Mouse (Mus musculus) hindlimb bud, embryonic 11.5 days (tissue): Measurements from ENCODE around the gene Nop53.
A peak's percentile ranks its signal among the peaks of the same experiment; 100 is the strongest.
"Not testable (repeated sequence)": the region's sequence is repeated elsewhere in the genome, so short reads cannot be mapped to it uniquely, and the experiment has no call there.

Source experiments
- DNase-seq: peaks from one replicate; pipeline ENCODE4 v3.0.0-alpha.2; 2012; ENCODE audit warnings: low read depth, low spot score; ENCODE audit errors: extremely low spot score

Nop53 gene

DNA sequence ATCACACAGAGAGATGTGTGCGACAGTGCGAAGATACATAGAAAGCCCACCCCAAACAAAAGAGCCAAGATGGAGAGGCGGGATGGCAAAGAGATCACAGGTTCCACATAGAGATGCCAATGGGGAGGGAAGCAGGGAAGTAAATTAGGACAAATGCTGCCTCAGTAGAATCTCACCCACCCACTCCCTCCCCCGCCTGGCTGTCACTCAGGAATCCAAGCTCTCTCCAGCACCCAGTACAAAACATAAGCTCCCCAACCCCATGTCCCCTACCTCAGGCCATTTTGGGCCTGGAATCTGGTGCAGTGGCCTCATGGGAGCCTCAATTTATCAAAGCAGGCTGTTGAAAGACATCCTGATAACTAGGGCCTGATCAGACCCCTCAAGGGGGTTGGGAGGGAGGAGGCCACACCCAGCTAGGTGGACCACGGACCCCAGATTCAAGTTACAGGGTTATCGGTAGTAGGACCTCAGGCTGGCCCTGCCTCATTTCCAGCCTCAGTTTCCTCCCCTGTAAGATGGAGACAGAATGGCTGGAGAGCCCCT is 25.2 kb downstream of the Nop53 start:
- DNase-seq, result no peak

DNA sequence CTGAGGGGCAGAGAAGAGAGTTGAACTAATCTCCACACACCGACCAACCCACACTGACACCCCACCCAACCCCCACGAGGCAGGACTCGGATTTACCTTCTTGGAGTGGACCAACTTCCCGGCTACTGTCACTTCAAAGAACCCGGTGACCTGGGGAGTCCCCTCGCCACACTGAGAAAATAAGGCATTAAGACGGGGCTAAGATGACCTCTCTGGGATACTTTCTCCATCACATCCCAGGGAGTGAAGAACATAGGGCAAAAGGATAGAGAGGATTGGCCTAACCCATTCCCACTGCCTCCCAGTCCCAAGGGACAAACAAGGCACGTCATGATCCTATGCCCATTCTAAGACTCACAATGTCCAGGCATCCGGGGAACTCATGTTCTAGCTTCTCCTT is 25.9 kb downstream of the Nop53 start:
- no peak for DNase-seq

DNA sequence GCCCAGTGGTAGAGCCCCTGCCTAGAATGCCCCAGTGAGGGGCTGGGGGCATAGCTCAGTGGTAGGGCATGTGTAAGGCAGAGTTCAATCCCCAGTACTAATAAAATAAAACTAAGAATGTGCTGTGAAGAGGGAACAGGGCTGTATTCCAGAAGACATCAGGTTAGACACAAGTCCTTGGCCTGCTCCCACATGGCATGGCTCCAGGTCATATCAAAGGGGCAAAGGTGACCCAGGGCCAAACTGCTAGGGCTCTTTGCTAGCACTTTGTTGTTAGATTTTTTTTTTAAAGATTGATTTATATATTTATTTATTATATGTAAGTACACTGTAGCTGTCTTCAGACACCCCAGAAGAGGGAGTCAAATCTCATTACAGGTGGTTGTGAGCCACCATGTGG is 27.5 kb downstream of the Nop53 start:
- no peak for DNase-seq

DNA sequence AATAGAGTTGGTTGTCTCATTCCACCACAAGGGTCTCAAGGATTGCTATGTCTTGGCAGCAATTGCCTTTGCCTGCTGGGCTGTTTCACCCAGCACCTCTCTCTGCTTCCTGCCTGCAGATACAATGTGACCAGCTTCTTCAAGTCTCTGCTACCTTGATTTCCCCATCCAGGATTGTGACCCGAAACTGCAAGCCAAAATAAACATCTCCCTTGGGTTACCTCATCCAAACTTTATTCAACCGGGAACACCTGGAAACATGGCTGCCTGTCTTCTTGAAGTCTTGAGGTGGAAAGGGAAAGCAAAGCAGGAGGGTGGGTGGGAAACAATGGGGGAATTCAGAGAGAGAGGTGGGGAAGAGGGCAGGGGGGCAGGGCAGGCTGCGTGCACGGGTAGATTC is 28.9 kb downstream of the Nop53 start:
- no peak for DNase-seq

DNA sequence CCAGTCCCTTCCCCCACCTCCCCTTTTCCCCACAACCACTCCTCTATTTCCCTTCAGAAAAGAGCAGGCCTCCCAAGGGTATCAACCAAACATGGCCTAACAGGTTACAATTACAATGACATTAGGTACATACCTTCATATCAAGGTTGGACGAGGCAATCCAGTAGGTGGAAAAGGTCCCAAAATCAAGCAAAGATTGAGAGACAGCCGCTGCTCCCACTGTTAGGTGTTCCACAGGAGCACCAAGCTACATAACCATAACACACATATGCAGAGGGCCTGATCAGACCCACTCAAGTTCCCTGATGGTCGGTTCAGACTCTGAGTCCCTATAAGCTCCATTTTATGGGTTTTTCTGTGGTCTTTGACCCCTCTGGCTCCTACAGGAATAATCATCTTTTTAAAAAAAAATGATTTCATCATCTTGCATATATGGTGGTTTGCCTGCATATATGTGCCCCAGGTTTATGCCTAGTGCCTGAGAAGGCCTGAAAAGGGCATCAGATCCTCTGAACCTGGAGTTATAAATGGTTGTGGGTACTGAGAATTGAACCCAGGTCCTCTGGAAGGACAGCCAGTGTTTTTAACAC is 29.6 kb downstream of the Nop53 start:
- DNase-seq, result no peak

DNA sequence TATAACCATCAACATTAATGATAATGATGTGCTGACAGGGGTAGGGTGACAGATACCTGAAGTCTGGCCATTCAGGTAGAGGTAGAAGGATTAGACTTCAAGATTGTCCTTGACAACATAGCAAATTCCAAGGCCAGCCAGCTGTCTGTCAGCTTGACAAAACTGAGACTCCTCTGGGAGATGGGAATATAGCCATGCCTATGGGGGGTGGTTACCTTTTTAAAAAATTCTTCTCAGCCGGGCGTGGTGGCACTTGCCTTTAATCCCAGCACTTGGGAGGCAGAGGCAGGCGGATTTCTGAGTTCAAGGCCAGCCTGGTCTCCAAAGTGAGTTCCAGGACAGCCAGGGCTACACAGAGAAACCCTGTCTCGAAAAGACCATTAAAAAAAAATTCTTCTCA is 30.2 kb downstream of the Nop53 start:
- not testable (repeated sequence) for DNase-seq

DNA sequence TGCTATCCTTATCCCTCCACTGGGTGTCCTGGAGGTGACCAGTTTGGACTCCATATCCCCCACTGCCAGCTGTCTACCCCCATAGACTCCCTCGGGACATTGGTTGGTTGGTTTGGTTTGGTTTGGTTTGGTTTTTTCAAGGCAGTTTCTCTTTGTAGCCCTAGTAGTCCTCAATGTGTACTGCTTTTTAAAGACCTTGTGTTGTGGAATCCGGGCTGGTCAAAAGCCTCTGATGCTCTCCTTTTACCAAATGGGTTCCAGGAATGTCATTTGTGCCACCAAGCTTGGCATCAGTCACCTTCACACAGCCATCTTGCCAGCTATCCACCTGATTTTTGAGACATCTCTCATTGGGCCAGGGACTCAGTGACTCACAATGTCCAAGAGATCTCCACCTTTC is 31.1 kb downstream of the Nop53 start:
- no peak for DNase-seq

DNA sequence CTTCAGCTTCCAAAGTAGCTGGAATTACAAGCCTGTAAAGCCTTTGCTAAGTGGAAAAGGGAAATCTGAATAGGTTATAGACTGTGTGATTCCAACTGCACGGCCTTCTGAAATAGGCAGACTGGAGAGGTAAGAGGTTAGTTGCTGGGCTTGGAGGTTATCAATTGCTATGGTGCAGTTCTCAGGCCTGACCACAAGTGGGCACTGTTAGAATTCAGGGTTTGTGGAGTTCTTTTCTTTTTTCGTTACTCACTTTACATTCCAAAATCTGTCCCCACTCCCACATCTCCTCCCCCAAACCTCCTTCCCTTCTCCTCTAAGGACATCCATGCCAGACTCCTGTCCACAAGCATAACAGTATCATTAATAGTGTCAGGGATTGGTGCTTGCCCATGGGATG is 31.6 kb downstream of the Nop53 start:
- no peak for DNase-seq

DNA sequence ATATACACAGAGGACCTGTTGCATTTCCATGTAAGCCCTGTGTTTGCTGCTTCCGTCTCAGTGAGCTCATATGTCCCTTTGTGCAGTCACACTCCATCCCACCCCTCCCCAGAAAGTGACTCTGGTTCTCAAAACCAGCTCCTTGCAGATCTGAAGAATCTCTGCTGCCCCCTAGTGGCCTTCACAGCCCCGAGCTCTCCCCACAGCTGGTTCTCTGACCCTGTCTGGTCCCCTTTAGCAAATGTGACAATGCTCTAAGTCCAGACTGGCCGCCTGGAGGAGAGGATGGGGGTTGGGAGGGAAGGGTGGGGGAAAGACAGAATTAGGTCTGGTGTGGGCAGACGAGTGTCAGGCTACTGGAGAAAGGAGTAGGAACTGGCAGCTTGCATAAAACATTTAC is 33.7 kb downstream of the Nop53 start:
- peak; percentile 79 for DNase-seq

DNA sequence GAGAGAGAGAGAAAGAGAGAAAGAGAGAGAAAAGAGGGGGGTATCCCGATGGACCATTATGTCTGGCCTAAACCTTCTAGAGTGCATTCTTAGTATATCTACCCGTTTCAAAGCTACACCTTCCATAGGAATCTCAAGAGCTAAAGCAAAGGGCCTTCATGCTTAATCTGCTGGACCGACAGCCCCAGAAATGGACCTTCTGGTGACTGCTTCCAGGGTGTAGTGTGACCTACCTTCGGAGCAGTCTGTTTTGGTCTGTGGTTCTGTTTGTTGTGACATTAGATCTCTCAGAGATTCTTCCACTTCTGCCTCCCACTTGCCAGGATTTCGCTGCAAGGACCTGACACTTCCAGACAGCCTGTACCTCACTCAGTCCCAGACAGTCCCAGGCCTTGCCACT is 35.4 kb downstream of the Nop53 start:
- no peak for DNase-seq

DNA sequence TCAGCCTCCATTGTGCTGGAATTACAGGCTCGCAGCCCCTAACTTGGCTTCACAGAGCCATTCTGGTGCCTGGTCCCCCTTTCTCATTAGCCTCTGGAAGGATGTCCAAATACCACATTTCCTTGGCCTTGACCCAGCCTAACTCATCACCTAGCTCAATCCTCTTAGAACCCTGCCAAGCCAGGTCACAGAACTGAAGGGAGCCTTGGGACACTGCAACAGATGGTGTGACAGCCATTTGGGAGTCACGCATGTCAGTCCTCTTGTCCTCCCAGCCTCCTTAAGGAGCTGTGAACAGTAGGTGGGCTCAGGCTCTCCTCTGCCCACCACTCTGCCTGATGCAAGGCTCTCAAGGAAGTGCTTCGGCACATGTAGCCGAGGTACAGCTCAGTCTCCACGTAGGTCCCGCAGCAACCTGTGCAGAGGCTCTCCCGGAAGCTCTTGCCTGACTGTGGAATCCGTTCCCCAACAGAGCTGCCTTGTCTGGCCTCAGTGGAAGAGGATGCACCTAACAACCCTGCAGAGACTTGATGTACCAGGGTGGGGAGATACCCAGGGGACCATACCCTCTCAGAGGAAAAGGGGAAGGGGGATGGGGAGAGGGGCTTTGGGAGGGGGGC is 37.8 kb downstream of the Nop53 start:
- DNase-seq, result no peak

DNA sequence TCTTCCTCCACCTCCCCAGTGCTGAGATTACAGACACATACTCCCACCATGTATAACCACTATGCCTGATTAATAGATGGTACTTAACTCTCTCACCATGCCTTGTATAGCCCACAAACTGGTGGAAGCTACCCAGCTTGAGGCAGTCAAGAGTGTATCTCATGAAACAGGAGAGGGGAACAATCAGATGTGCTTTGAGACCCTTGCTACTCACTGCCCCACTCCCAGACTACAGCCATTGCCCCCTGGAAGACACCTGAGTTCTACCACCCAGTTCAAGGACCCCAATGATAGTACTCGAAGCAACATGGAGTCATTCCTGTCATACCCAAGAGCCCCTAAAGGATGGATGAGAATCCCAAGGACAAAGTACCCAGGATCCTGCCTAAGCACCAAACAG is 39.3 kb downstream of the Nop53 start:
- DNase-seq, result no peak

DNA sequence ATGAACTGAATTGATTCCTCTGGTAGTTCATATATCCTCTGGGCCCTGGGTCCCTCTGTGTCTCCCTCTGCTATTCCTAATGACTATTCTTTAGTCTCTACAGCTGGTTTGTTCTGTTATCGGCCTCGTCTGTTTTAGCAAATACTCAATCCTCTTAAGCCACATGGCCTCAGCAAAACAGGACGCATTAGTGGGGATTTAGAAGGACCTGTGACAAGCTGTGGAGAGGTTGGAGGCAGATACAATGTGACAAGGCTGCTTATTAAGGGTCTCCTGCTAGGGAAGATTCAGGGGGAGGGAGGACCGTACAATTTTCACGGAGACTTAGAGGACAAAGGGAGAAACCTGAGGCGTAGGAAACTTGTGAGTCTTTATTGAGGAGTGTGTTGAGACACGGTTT is 40.0 kb downstream of the Nop53 start:
- DNase-seq, result no peak

DNA sequence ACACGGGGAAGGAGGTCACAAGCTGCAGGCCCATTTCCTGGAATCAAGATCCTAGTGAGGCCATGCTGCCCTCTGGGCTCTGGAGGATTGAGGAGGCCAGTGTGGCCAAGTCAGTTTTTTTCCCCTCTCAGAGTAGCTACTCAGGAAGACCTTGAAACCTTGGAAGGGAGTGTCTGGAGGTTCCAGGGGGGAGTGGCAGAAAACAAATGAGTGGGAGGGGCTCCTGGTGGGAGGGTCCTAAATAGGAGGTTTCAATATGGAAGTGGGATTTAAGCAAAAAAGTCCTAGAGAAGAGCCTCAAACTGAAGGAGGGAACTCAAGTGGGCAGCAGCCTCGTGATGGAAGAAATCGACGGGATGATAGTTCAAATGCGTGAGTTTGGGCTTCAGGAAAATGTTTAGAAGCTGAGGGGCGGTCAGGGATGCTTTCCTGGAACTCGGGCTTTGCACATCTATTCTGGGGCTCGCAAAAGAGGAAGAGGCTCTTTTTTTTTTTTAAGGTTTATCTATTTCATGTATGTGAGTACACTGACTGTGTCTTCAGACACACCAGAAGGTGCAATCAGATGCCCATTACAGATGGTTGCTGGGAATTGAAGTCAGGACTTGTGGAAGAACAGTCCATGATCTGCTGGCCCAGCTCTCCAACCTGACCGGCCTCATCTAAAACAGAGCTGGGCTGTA is 44.4 kb downstream of the Nop53 start:
- no peak for DNase-seq

DNA sequence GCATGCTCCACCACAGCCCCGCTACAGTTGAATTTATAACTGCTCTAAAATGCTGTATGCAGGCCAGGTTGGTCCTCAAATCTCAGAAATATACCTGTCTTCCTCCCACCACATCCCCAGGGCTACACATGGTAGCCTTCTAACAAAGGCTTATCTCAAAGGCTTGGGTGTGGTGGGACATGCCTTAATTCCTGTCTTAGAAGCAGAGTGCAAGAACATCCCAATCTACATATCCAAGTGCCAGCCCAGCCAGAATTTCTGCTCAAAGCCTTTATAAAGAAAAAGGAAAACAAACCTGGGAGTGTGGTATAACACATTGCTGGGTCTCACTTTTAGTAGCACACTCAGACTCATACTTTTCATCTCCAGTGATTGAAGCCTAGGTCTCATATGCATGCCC is 51.6 kb downstream of the Nop53 start:
- DNase-seq, result no peak
